Mouse (Mus musculus): ENCODE results near the gene Plxdc2.

DNA sequence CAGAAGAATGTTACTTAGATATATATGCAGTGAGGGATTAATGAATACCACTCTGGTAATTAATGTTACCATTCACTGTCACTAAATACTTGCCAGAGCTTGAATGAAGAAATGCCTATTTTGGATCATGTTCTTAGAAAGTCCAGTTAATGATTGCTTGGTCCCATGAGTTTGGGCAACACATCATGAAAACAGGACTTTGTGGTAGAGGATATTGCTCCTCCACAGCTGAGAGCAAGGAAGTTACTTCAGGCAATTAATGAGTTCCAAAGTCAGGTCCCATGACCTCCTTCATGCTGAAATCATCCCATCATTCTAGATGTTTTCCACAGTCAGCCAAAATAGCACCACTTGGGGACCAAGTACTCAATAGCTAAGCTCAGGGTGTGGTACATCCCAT lies 220.5 kb downstream of the Plxdc2 start:
- no peak for TF ChIP-seq MYOD1 (IDR thresholded peaks at IDR 0.05; ENCODE audit: control insufficient read depth, insufficient read length, low read depth)
- TF ChIP-seq CTCF (IDR thresholded peaks at IDR 0.05; ENCODE audit: control insufficient read depth, insufficient read depth, insufficient read length) = no peak
- TF ChIP-seq USF1 (IDR thresholded peaks at IDR 0.05; ENCODE audit: low read depth) = no peak
